Mouse (Mus musculus): Measurements from ENCODE around the gene Krt25.

The Krt25 gene

DNA sequence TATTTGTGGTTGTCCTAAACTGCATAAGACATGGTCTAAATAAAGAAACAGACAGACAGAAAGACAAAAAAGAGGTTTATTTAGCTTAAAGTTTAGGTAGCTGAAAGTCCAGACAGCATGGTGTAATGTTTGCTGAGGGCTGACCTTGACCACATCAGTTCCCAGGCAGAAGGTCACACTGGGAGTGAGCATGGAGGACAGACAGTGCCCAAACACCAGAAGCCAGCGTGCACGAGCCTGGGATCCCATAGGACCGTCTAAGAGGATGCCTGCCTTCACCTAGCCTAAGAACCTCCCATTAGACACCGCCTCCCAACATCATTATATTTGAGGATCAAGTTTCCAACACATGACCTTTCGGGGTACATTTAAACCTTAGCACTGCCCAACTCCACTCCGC, 47.1 kb downstream of the Krt25 start:
- DNase-seq, result no peak

DNA sequence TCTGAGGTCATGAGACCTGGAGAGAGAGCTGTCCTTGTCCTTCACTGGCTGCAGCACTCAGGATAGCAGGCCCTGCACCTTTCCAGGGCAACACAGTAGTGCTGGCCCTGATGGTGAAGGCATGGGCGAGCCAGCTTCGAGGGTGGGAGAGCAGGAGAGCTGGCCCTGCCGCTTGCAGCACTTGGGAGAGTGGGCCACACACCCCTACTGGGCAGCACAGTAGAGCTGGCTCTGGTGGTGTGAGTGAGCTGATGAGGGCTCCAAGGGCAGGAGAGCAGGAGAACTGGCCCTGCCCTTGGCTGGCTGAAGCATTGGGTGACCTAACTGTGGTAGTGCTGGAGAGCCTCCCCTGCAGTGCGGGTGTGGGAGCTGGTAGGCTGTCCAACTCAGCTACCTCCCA, 50.0 kb downstream of the Krt25 start:
- no peak for DNase-seq

DNA sequence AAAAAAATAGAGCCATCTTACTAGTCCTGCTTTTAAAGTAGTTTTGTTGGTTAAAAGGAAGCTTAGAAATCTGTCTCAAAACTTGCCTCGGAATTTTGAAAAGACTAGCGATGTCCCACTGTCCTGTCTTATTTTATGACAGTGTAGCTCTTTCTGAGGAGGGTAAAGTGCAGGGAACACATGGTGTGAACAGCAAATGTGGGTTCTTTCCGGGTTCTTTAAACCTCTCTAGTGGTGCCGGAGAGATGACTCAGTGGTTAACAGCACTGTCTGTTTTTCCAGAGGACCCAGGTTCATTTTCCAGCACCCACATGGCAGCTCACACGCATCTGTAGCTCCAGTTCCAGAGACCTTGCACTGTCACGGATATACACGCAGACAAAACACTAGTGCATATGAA, 53.6 kb downstream of the Krt25 start:
- no peak for DNase-seq

DNA sequence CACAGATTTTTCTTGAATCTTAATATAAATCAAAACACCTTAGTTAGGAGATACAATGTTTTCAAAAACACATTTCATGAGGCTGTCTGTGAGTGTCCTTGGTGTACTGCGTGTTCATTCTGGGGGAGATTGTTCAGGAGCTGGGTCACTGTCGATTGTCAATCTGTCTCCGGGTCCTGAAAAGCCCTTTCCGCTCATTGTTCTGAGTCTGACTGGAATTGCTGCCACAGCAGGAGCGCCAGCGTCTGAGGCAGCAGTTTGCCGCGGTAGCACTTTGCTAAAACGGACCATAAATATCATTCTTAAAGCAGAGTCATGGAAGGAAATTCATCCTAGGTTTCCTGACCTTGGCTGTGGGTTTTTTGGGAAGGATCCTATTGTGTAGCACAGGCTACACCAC, 57.0 kb downstream of the Krt25 start:
- no peak for DNase-seq

All from lung, postnatal 10 days (tissue).